Mouse (Mus musculus): ENCODE data around the gene Insc. TPM values are rescaled to one million over a fixed set of nuclear protein-coding genes. Genes with fewer than 3 reads are reported as not detected.

The Insc gene
- polyA plus RNA-seq, 1 experiment from 2014 or later: 4.5 TPM

Other genes starting within 250 kb of the Insc start
- gene Cyp2r1, start 180.7 kb upstream of the Insc start, polyA plus RNA-seq (2015; fragmentation: Nextera tagmentation; extraction: Ambion mirVana): 1.9 and 2.1 TPM in 2 replicates
- gene Calca, start 107.3 kb upstream of the Insc start, polyA plus RNA-seq (2015; fragmentation: Nextera tagmentation; extraction: Ambion mirVana): 6.0 and 7.8 TPM in 2 replicates
- gene Calcb, start 25.1 kb upstream of the Insc start, polyA plus RNA-seq (2015; fragmentation: Nextera tagmentation; extraction: Ambion mirVana): 0.30 and 0.36 TPM in 2 replicates